ENCODE assay signal across 13 mouse cellular contexts in the genomic region with DNA sequence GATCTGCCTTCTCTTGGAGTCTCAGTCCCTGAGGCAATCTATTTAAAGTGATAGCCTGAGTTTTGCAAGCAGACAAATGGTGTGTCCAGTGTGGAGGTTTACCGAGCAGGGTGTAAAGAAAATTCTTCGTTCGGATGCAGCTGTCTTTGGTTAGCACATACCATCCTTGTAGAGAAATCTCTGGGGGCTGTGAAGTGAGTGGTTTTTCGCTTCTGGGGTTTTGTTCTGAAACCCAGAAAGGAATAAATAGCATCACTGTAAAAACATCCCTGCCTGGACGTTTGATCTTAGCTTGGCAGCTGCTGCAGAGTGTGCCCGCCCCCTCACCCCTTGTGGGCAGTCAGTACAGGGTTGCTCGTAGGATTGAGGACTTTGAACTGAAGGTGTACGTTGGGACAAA. TPM values are rescaled to one million over a fixed set of nuclear protein-coding genes. Genes with fewer than 3 reads are reported as not detected.
DNase-seq lines count a peak whose midpoint lies in the region; ATAC-seq lines count a peak whose summit lies in the region.
"Had no signal": no experiment of that assay in that cellular context is flagged by ENCODE, and none has a peak within 500 bp of the region (broad histone marks: within the 10 kb centered on the region; RNA-seq: fewer than 3 reads in every experiment).

No protein-coding gene starts in this region.

- H3K27ac ChIP-seq in embryonic facial prominence, embryonic 15.5 days (replicated peaks) = peak overlapping the region; percentile 63
- no peak overlapping the region for H3K27ac ChIP-seq in heart, embryonic 10.5 days
- H3K27ac ChIP-seq: heart, embryonic 15.5 days; lung, embryonic 15.5 days had no signal

- no peaks in the 10 kb centered on the region for H3K27me3 ChIP-seq in embryonic facial prominence, embryonic 15.5 days
- peaks cover 5% of the 10 kb centered on the region; the same call in 1 of the 2 replicates for H3K27me3 ChIP-seq in heart, embryonic 10.5 days (ENCODE audit: insufficient read depth, poor library complexity, severe bottlenecking)
- H3K27me3 ChIP-seq: heart, embryonic 15.5 days; lung, embryonic 15.5 days had no signal

- H3K9ac ChIP-seq in embryonic facial prominence, embryonic 15.5 days = no peak overlapping the region
- H3K9ac ChIP-seq: heart, embryonic 15.5 days; lung, embryonic 15.5 days had no signal

- peak; percentile 74 for ATAC-seq in embryonic facial prominence, embryonic 15.5 days (ENCODE audit: insufficient number of reproducible peaks, low FRiP score, low TSS enrichment, low read depth)

- H3K36me3 ChIP-seq in embryonic facial prominence, embryonic 15.5 days = no peaks in the 10 kb centered on the region
- no peaks in the 10 kb centered on the region for H3K36me3 ChIP-seq in heart, embryonic 10.5 days
- H3K36me3 ChIP-seq: heart, embryonic 15.5 days; lung, embryonic 15.5 days had no signal

- peaks cover 16% of the 10 kb centered on the region for H3K4me1 ChIP-seq in embryonic facial prominence, embryonic 15.5 days
- peaks cover 7% of the 10 kb centered on the region; the same call in 1 of the 2 replicates for H3K4me1 ChIP-seq in heart, embryonic 10.5 days

- no peak overlapping the region for H3K4me2 ChIP-seq in embryonic facial prominence, embryonic 15.5 days (replicated peaks)
- H3K4me2 ChIP-seq: heart, embryonic 15.5 days; lung, embryonic 15.5 days had no signal

- 11% methylated on average over 8 of the region's 8 CpGs for WGBS in embryonic facial prominence, embryonic 15.5 days
- whole genome bisulfite sequencing in heart, embryonic 10.5 days = 48% methylated on average over 8 of the region's 8 CpGs

- no peaks in the 10 kb centered on the region for H3K9me3 ChIP-seq in embryonic facial prominence, embryonic 15.5 days (replicated peaks)
- no peaks in the 10 kb centered on the region for H3K9me3 ChIP-seq in heart, embryonic 10.5 days
- H3K9me3 ChIP-seq: heart, embryonic 15.5 days; lung, embryonic 15.5 days had no signal

- H3K4me3 ChIP-seq in embryonic facial prominence, embryonic 15.5 days (replicated peaks) = no peak overlapping the region
- H3K4me3 ChIP-seq in heart, embryonic 10.5 days = no peak overlapping the region
- H3K4me3 ChIP-seq: heart, embryonic 15.5 days; lung, embryonic 15.5 days had no signal

- DNase-seq in embryo, embryonic 11 days = peak; percentile 45
- DNase-seq in embryo, embryonic 10.5 days (ENCODE audit: low spot score) = no peak
- DNase-seq in lung, postnatal 10 days = peak; percentile 40
- no peak for DNase-seq in lung, postnatal 25 days (ENCODE audit: low spot score)
- DNase-seq in thymus, postnatal 14 days = peak; percentile 57
- DNase-seq in heart, embryonic 10.5 days (ENCODE audit: low spot score) = no peak
- DNase-seq in embryo, embryonic 9.5 days (ENCODE audit: extremely low spot score) = no peak
- DNase-seq: adrenal gland, postnatal 36 days; cerebellum, adult 9-11 months; gastrocnemius, postnatal 14 days had no signal

RNA-seq across cellular contexts. Expression of a gene that starts 39.2 kb away (rescaled TPM):
- 24.1 and 25.6 TPM in 2 replicates for polyA plus RNA-seq in embryonic facial prominence, embryonic 15.5 days (2015; fragmentation: Nextera tagmentation; extraction: Ambion mirVana)
- 3.3 and 7.6 TPM in 2 replicates for polyA plus RNA-seq in heart, embryonic 10.5 days (2016; fragmentation: Nextera tagmentation; extraction: Ambion mirVana)

Comparison
In these comparisons a context has a peak if more than half of its experiments do, and no peak if none do; other contexts are left out.
1. DNase-seq: peak in embryo, embryonic 11 days (single experiment), lung, postnatal 10 days (single experiment) and thymus, postnatal 14 days (single experiment); none in embryo, embryonic 10.5 days (single experiment), lung, postnatal 25 days (single experiment), heart, embryonic 10.5 days (single experiment) and embryo, embryonic 9.5 days (single experiment).